Mouse (Mus musculus) G1E-ER4 (cell line): ENCODE data around the gene Mrm2. TPM values are rescaled to one million over a fixed set of nuclear protein-coding genes. Genes with fewer than 3 reads are reported as not detected.

Experiments
- GATA1 ChIP-seq: IDR thresholded peaks from one replicate; pipeline ENCODE4 v1.8.0; 2012; ENCODE audit warnings: low read length, inconsistent platforms
- polyA plus RNA-seq: library from polyadenylated mRNA; stranded (reverse); fragments of >175 nt; gene quantifications from 2 replicates; pipeline ENCODE4 v1.2.3, GENCODE M21; 2012

Gene Mrm2
- 13.4 TPM in 2 replicates for polyA plus RNA-seq

- no peak for TF ChIP-seq GATA1
Observed at GRCm38 (mm10) chr5:140331615-140332512, at the start of gene Mrm2. Gene Mrm2 (minus strand): TSS chr5:140331898.

- TF ChIP-seq GATA1, result no peak
Observed at GRCm38 (mm10) chr5:140381156-140381555, 49.5 kb upstream of the Mrm2 start.

GRCm38 (mm10) chr5:140379299-140379698 is 47.6 kb upstream of the Mrm2 start:
- no peak for TF ChIP-seq GATA1

- TF ChIP-seq GATA1, result no peak
Observed at GRCm38 (mm10) chr5:140378121-140378853, 46.6 kb upstream of the Mrm2 start.

GRCm38 (mm10) chr5:140375249-140375829 is 43.6 kb upstream of the Mrm2 start:
- TF ChIP-seq GATA1, result no peak

GRCm38 (mm10) chr5:140374226-140374625 is 42.5 kb upstream of the Mrm2 start:
- no peak for TF ChIP-seq GATA1

GRCm38 (mm10) chr5:140373711-140374110 is 42.0 kb upstream of the Mrm2 start:
- TF ChIP-seq GATA1, result no peak

GRCm38 (mm10) chr5:140371671-140372070 is 40.0 kb upstream of the Mrm2 start:
- TF ChIP-seq GATA1, result no peak

GRCm38 (mm10) chr5:140370446-140371254 is 39.0 kb upstream of the Mrm2 start:
- no peak for TF ChIP-seq GATA1

GRCm38 (mm10) chr5:140369466-140369865 is 37.8 kb upstream of the Mrm2 start:
- TF ChIP-seq GATA1, result no peak

- no peak for TF ChIP-seq GATA1
Observed at GRCm38 (mm10) chr5:140368926-140369325, 37.2 kb upstream of the Mrm2 start.

GRCm38 (mm10) chr5:140364415-140364814 is 32.7 kb upstream of the Mrm2 start:
- no peak for TF ChIP-seq GATA1

GRCm38 (mm10) chr5:140359930-140360674 is 28.4 kb upstream of the Mrm2 start:
- TF ChIP-seq GATA1, result no peak

GRCm38 (mm10) chr5:140357466-140357865 is 25.8 kb upstream of the Mrm2 start:
- no peak for TF ChIP-seq GATA1

- no peak for TF ChIP-seq GATA1
Observed at GRCm38 (mm10) chr5:140355934-140356333, 24.2 kb upstream of the Mrm2 start.
